Mouse (Mus musculus) effector memory CD4-positive, alpha-beta T cell, adult 7 months (primary cell): ENCODE results near the gene Dnah3. TPM values are rescaled to one million over a fixed set of nuclear protein-coding genes. Genes with fewer than 3 reads are reported as not detected.

Experiments
- polyA plus RNA-seq: library from polyadenylated mRNA; unstranded; fragments of 100-300 nt; shearing (Covaris generic); gene quantifications from one replicate; pipeline ENCODE4 v1.2.1, GENCODE M21; 2017

Gene Dnah3
- polyA plus RNA-seq: 0.27 TPM

DNA sequence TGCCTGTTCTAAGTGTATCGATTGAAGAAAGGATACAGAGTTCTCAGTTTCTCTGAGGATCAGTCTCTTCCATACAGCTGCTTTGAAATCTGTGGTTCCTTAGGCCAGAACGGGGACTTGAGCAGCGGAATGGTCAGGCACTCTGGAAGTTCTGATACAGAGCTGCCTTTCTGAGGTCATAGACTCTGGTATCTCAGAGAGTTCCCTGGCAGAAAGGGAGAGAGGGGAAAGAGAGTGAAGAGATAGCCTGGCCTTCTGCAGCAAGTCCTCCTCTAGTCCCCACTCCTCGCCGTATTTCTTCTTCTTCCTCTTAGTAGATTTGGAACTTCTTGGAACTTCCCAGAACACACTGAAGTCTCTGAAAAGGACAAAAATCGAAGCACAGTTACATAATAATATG is at the start of gene Dnah3:
TSS of gene Dnah3 (minus strand) at position 101 of the 400 bp plus-strand sequence.

DNA sequence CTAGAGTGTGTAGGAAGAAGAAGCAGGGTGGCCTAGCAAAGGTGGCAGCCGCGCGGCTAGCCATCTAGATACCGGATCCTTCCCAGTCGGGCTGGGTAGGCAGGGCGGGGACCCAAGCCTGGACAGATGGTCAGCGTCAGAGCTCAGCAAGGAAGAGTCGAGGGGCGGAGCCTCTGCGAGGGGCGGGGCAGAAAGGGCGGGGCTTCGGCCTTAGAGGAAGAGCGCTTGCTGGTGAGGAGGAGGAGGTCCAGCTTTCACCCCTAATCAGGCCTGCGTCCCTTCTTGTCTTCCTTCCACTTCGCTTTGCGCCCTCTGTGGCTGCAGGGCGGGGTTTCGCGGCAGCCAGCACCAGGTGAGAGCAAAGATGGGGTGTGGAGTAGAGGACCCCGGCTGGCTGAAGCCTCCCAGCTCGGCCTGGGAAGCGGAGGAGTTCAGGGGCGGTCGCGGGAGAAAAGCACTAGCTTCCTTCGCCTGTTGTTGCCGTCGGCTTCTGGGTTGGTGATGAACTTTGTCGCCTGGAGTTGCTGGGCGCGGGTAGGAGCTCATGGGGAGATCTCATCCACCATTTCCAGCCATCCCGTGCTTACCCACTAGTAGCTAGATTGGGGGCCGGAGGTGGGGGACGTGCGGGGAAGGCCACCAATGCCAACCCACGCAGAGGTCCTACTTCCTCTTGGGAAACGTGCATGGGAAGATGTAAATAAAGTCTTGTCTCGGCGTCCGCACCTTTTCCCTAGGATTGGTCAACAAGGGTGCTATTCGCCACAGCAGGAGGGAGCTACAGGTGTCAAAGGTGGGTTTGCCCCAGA is 7.3 kb upstream of the Dnah3 start, which contains the start of gene Tmem159:
TSS of gene Tmem159 (plus strand) at position 190 of the 809 bp plus-strand sequence.

DNA sequence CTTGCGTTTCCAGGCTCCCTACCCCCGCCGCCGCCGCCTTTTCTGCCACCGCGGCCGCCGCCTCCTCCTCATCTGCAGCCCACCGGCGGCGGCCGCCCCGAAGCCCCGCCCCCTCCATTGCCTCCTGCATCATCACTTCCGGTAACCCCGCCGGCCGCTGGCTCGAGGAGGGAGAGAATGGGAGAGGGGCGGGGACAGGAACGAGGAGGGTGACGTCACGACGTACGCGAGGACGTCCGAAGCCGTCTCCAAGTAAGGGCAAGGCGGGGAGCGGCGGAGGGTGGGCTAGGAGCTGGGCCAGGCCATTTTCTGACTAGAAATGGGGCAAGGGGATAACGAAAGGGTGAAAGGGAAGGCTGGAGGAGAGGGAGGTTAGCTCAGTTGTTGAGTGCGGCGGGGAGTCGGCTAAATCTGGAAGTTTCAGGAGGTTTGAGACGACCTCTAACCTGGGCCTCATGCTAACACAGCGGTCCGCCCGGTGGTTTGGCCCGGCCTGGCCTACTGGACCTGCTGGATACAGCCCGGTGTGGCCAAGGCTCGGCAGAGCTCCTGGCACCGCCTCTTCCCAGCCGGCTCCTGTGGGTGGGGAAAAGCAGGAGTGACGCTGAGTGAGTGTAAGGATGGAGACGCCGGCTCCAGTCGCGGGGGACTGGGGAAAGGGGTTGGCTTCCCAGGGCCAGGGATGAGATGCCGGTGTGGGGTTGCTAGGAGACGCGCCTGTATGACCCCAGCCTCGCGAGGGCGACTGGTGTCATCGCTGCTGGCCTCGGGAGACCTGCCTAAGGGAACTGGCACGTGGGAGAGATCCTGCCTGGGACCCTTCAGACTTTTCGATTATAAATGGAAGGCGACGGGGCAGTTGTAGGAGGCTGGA is 199.2 kb downstream of the Dnah3 start, which contains the start of the genes Lyrm1 and Dcun1d3:
TSS of gene Lyrm1 (plus strand) at position 223 of the 874 bp plus-strand sequence.
TSS of gene Dcun1d3 (minus strand) at position 660 of the 874 bp plus-strand sequence.

Other genes with a start within 250 kb of the Dnah3 start
- 9.9 TPM for gene Lyrm1, start 199.4 kb downstream of the Dnah3 start, polyA plus RNA-seq
- gene Dcun1d3, start 199.0 kb downstream of the Dnah3 start, polyA plus RNA-seq: 15.1 TPM
- gene Tmem159, start 7.1 kb upstream of the Dnah3 start, polyA plus RNA-seq: 11.4 TPM
- not detected for gene Zp2, start 50.0 kb upstream of the Dnah3 start, polyA plus RNA-seq
- not detected for gene Anks4b, start 78.6 kb upstream of the Dnah3 start, polyA plus RNA-seq
- gene Crym, start 106.8 kb upstream of the Dnah3 start, polyA plus RNA-seq: not detected
- 0.18 TPM for gene Abca14, start 108.7 kb upstream of the Dnah3 start, polyA plus RNA-seq
- not detected for gene Abca15, start 233.4 kb upstream of the Dnah3 start, polyA plus RNA-seq